Comparison of ENCODE assay signal across 11 mouse cellular contexts in genomic region chr2:146256321-146256875, GRCm38 (mm10). TPM values are rescaled to one million over a fixed set of nuclear protein-coding genes. Genes with fewer than 3 reads are reported as not detected.
DNase-seq lines count a peak whose midpoint lies in the region; ATAC-seq and TF ChIP-seq lines count a peak whose summit lies in the region.
"Had no signal": no experiment of that assay in that cellular context is flagged by ENCODE, and none has a peak within 500 bp of the region (broad histone marks: within the 10 kb centered on the region; RNA-seq: fewer than 3 reads in every experiment).

No protein-coding gene starts in this region.

- H3K4me2 ChIP-seq in embryonic facial prominence, embryonic 11.5 days (ENCODE audit: low read depth, low read length) = no peak overlapping the region
- no peak overlapping the region for H3K4me2 ChIP-seq in limb, embryonic 11.5 days (ENCODE audit: low read depth, severe bottlenecking)
- no peak overlapping the region for H3K4me2 ChIP-seq in midbrain, postnatal 0 days (ENCODE audit: low read depth, low read length, poor library complexity, severe bottlenecking)
- H3K4me2 ChIP-seq: stomach, embryonic 15.5 days had no signal

- TF ChIP-seq CTCF in midbrain, postnatal 0 days (IDR thresholded peaks at IDR 0.05) = peak; percentile 71

- no peaks in the 10 kb centered on the region for H3K36me3 ChIP-seq in embryonic facial prominence, embryonic 11.5 days (replicated peaks; ENCODE audit: control insufficient read depth, insufficient read depth, low read depth, low read length)
- no peaks in the 10 kb centered on the region for H3K36me3 ChIP-seq in embryonic facial prominence, embryonic 10.5 days (replicated peaks)
- no peaks in the 10 kb centered on the region for H3K36me3 ChIP-seq in limb, embryonic 11.5 days (ENCODE audit: control insufficient read depth, insufficient read depth, low read length)
- H3K36me3 ChIP-seq in limb, embryonic 10.5 days = no peaks in the 10 kb centered on the region
- no peaks in the 10 kb centered on the region for H3K36me3 ChIP-seq in midbrain, postnatal 0 days (ENCODE audit: insufficient read depth, low read length)
- H3K36me3 ChIP-seq: stomach, embryonic 15.5 days had no signal

- H3K27me3 ChIP-seq in embryonic facial prominence, embryonic 11.5 days (ENCODE audit: control insufficient read depth, insufficient read depth, low read length) = no peaks in the 10 kb centered on the region
- no peaks in the 10 kb centered on the region; the same call in 1 of the 2 replicates for H3K27me3 ChIP-seq in embryonic facial prominence, embryonic 10.5 days (replicated peaks; ENCODE audit: low read depth, poor library complexity, severe bottlenecking)
- no peaks in the 10 kb centered on the region for H3K27me3 ChIP-seq in limb, embryonic 11.5 days (ENCODE audit: control insufficient read depth, insufficient read depth, low read length)
- H3K27me3 ChIP-seq in limb, embryonic 10.5 days (ENCODE audit: low read depth, poor library complexity, severe bottlenecking) = no peaks in the 10 kb centered on the region
- no peaks in the 10 kb centered on the region for H3K27me3 ChIP-seq in midbrain, postnatal 0 days (ENCODE audit: insufficient read depth, low read length)
- H3K27me3 ChIP-seq: stomach, embryonic 15.5 days had no signal

- DNase-seq in embryonic facial prominence, embryonic 11.5 days (ENCODE audit: low spot score) = peak; percentile 22
- no peak for DNase-seq in embryonic facial prominence, embryonic 10.5 days (ENCODE audit: low spot score)
- peak; percentile 32 for DNase-seq in limb, embryonic 11.5 days (ENCODE audit: low spot score)
- DNase-seq in limb, embryonic 10.5 days (ENCODE audit: low spot score) = no peak
- peak; percentile 31 to 63 for DNase-seq in cerebellum, postnatal 25 days
- peak; percentile 78 for DNase-seq in midbrain, postnatal 0 days (ENCODE audit: low spot score)
- no peak for DNase-seq in gastrocnemius, adult 8-10 months (ENCODE audit: low spot score in 2 of 2)
- no peak for DNase-seq in right cerebral cortex, postnatal 25 days

- 57% methylated on average over 3 of the region's 3 CpGs for WGBS in embryonic facial prominence, embryonic 11.5 days
- WGBS in embryonic facial prominence, embryonic 10.5 days = 64% methylated on average over 3 of the region's 3 CpGs
- WGBS in limb, embryonic 11.5 days = 68% methylated on average over 3 of the region's 3 CpGs
- 61% methylated on average over 3 of the region's 3 CpGs for WGBS in limb, embryonic 10.5 days
- 41% methylated on average over 3 of the region's 3 CpGs for WGBS in midbrain, postnatal 0 days

- H3K27ac ChIP-seq in embryonic facial prominence, embryonic 11.5 days (replicated peaks; ENCODE audit: low read depth, low read length) = no peak overlapping the region
- no peak overlapping the region for H3K27ac ChIP-seq in embryonic facial prominence, embryonic 10.5 days (replicated peaks)
- H3K27ac ChIP-seq in limb, embryonic 11.5 days (replicated peaks; ENCODE audit: low read depth, low read length) = no peak overlapping the region
- no peak overlapping the region for H3K27ac ChIP-seq in limb, embryonic 10.5 days
- no peak overlapping the region for H3K27ac ChIP-seq in midbrain, postnatal 0 days (ENCODE audit: low read depth, low read length)
- H3K27ac ChIP-seq: stomach, embryonic 15.5 days had no signal

- H3K4me3 ChIP-seq in embryonic facial prominence, embryonic 11.5 days (ENCODE audit: low read depth, low read length) = no peak overlapping the region
- no peak overlapping the region for H3K4me3 ChIP-seq in embryonic facial prominence, embryonic 10.5 days
- H3K4me3 ChIP-seq in limb, embryonic 11.5 days (ENCODE audit: low read depth, low read length) = no peak overlapping the region
- no peak overlapping the region for H3K4me3 ChIP-seq in limb, embryonic 10.5 days
- no peak overlapping the region for H3K4me3 ChIP-seq in midbrain, postnatal 0 days (ENCODE audit: low read depth, low read length)
- H3K4me3 ChIP-seq: stomach, embryonic 15.5 days had no signal

- H3K9ac ChIP-seq in embryonic facial prominence, embryonic 11.5 days (replicated peaks; ENCODE audit: low read length) = no peak overlapping the region
- H3K9ac ChIP-seq in limb, embryonic 11.5 days (ENCODE audit: low read length) = no peak overlapping the region
- H3K9ac ChIP-seq in midbrain, postnatal 0 days (replicated peaks; ENCODE audit: low read length, poor library complexity, severe bottlenecking) = no peak overlapping the region
- H3K9ac ChIP-seq: stomach, embryonic 15.5 days had no signal

- no peak for ATAC-seq in embryonic facial prominence, embryonic 11.5 days (replicated peaks; ENCODE audit: insufficient number of reproducible peaks, low FRiP score, low TSS enrichment, low read depth)
- ATAC-seq in limb, embryonic 11.5 days (ENCODE audit: insufficient number of reproducible peaks, low FRiP score, low TSS enrichment, low read depth) = no peak
- 0 out of 2 replicates have a peak, but pooled peaks have one; percentile 53 for ATAC-seq in midbrain, postnatal 0 days (ENCODE audit: low FRiP score)

- H3K9me3 ChIP-seq in embryonic facial prominence, embryonic 11.5 days (replicated peaks; ENCODE audit: control insufficient read depth, low read length) = no peaks in the 10 kb centered on the region
- H3K9me3 ChIP-seq in embryonic facial prominence, embryonic 10.5 days = no peaks in the 10 kb centered on the region
- H3K9me3 ChIP-seq in limb, embryonic 11.5 days (ENCODE audit: control insufficient read depth, low read length) = no peaks in the 10 kb centered on the region
- no peaks in the 10 kb centered on the region for H3K9me3 ChIP-seq in limb, embryonic 10.5 days (replicated peaks)
- no peaks in the 10 kb centered on the region for H3K9me3 ChIP-seq in midbrain, postnatal 0 days (ENCODE audit: low read length)
- H3K9me3 ChIP-seq: G1E; stomach, embryonic 15.5 days had no signal

- H3K4me1 ChIP-seq in embryonic facial prominence, embryonic 11.5 days (ENCODE audit: control insufficient read depth, insufficient read depth, low read length) = no peaks in the 10 kb centered on the region
- H3K4me1 ChIP-seq in embryonic facial prominence, embryonic 10.5 days = peaks cover 30% of the 10 kb centered on the region
- no peaks in the 10 kb centered on the region; the same call in 1 of the 2 replicates for H3K4me1 ChIP-seq in limb, embryonic 11.5 days (ENCODE audit: control insufficient read depth, insufficient read depth, low read length)
- peaks cover 3% of the 10 kb centered on the region; the same call in 1 of the 2 replicates for H3K4me1 ChIP-seq in limb, embryonic 10.5 days
- no peaks in the 10 kb centered on the region for H3K4me1 ChIP-seq in midbrain, postnatal 0 days (ENCODE audit: insufficient read depth, low read length)
- H3K4me1 ChIP-seq: stomach, embryonic 15.5 days had no signal

RNA-seq across cellular contexts. Expression of gene Insm1, which starts 34.7 kb away (rescaled TPM):
- polyA plus RNA-seq in embryonic facial prominence, embryonic 11.5 days (2014; fragmentation: Nextera tagmentation; extraction: Ambion mirVana) = 3.2 and 3.7 TPM in 2 replicates
- polyA plus RNA-seq in embryonic facial prominence, embryonic 10.5 days (2016; fragmentation: Nextera tagmentation; extraction: Ambion mirVana) = 1.5 and 1.9 TPM in 2 replicates
- polyA plus RNA-seq in limb, embryonic 11.5 days (2014; fragmentation: Nextera tagmentation; extraction: Ambion mirVana) = 0.06 and 0.09 TPM in 2 replicates
- 0.06 TPM in 1 of 2 replicates, not detected in the other for polyA plus RNA-seq in limb, embryonic 10.5 days (2016; fragmentation: Nextera tagmentation; extraction: Ambion mirVana)
- total RNA-seq in midbrain, postnatal 0 days (2014; rRNA removed) = 13.9 and 20.6 TPM in 2 replicates
- 1.5 and 1.9 TPM in 2 replicates for polyA plus RNA-seq in midbrain, postnatal 0 days (2015; fragmentation: Nextera tagmentation; extraction: Ambion mirVana)
- not detected for total RNA-seq in gastrocnemius, adult 8-10 months (2022)
- total RNA-seq: monocyte, adult 5-6 weeks had no signal
- polyA plus RNA-seq: G1E had no signal

Comparison
In these comparisons a context has a peak if more than half of its experiments do, and no peak if none do; other contexts are left out.
1. DNase-seq: peak in embryonic facial prominence, embryonic 11.5 days (single experiment), limb, embryonic 11.5 days (single experiment), cerebellum, postnatal 25 days (2 of 2) and midbrain, postnatal 0 days (single experiment); none in embryonic facial prominence, embryonic 10.5 days (single experiment), limb, embryonic 10.5 days (single experiment), gastrocnemius, adult 8-10 months (0 of 2) and right cerebral cortex, postnatal 25 days (single experiment).